Mouse (Mus musculus) kidney, adult 2 months (tissue): Measurements from ENCODE around the gene Tet3. TPM values are rescaled to one million over a fixed set of nuclear protein-coding genes. Genes with fewer than 3 reads are reported as not detected.

Experiments
- DNase-seq: peaks from one replicate; pipeline ENCODE4 v3.0.0; 2021
- H3K27ac ChIP-seq: fragments of 200-500 bp; 2 replicates; pipeline ENCODE4 v1.5.1; 2012; ENCODE audit warnings: low read depth, low read length, control low read depth, inconsistent platforms; ENCODE audit not compliant: insufficient read depth
- H3K27me3 ChIP-seq: fragments of 200-500 bp; replicated peaks from 2 replicates; pipeline ENCODE4 v1.6.1; 2012; ENCODE audit warnings: mild to moderate bottlenecking, moderate library complexity, low read length, inconsistent platforms; ENCODE audit not compliant: control insufficient read depth, insufficient read depth
- H3K36me3 ChIP-seq: fragments of 200-500 bp; 2 replicates; pipeline ENCODE4 v1.6.1; 2012; ENCODE audit warnings: mild to moderate bottlenecking, moderate library complexity, low read length, inconsistent platforms; ENCODE audit not compliant: control insufficient read depth, insufficient read depth
- H3K4me1 ChIP-seq: fragments of 200-500 bp; 2 replicates; pipeline ENCODE4 v1.6.1; 2011; ENCODE audit warnings: low read length; ENCODE audit not compliant: control insufficient read depth, insufficient read depth
- H3K4me3 ChIP-seq: fragments of 200-500 bp; 2 replicates; pipeline ENCODE4 v1.5.1; 2011; ENCODE audit warnings: mild to moderate bottlenecking, low read depth, low read length, control low read depth; ENCODE audit not compliant: insufficient read depth
- CTCF ChIP-seq: fragments of 200-500 bp; conservative IDR thresholded peaks from 2 replicates; pipeline ENCODE4 v1.5.1; 2011; ENCODE audit warnings: low read depth, mild to moderate bottlenecking, control low read depth, low read length, moderate library complexity, mixed read lengths; ENCODE audit not compliant: insufficient read depth, insufficient read length
- POLR2A ChIP-seq: fragments of 200-500 bp; IDR thresholded peaks from one replicate; pipeline ENCODE4 v1.6.1; 2011; ENCODE audit warnings: low read depth, low read length, control low read depth
- WGBS: fragments of 180-500 bp; shearing (Covaris S2); methylation state at CpG from one replicate; pipeline ENCODE4 v1.1.7; 2018; 5-methylcytosine and 5-hydroxymethylcytosine counted together
- polyA plus RNA-seq: library from polyadenylated mRNA; depleted of rRNA; stranded (reverse); fragments of >200 nt; gene quantifications from 2 replicates; pipeline ENCODE4 v1.2.3, GENCODE M21; 2012; rRNA removed

Gene Tet3
- polyA plus RNA-seq: 7.1 and 8.0 TPM in 2 replicates

DNA sequence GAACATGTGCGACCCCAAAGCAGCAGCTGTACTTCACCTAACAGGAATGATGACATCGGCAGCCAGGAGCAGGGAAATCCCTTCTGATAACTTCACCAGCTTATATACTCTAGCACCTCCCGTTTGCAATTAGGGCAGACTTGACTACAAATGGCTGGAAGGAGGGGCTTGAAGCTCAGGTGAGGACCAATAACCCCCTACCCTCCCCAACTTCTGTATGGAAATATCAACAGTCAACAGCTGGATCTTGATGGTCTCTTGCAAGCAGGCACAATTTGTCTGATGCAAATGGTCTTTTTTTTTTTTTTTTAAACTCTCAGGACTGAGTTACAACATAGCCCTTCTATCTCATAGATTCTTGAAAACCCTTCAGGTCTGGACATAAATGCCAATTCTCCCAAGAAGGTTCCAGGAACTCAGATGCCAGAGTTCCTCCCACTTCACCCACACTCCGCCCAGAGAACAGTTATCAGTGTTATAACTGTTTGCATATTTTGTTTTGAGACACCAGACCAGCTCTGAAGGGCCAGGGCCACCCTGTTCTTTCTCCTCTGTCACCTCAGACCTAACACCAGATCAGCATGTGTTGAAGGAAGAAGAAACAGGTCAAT, at the start of gene Tet3:
TSS of gene Tet3 (minus strand) at position 51 of the 611 bp plus-strand sequence.
- H3K4me3 ChIP-seq: no peak within 1 kb of the TSS
- peak within 1 kb of the TSS; percentile 29; the same call in 1 of the 2 replicates for H3K27ac ChIP-seq
- no peak for DNase-seq
- WGBS: 68% methylated on average over 4 of the region's 4 CpGs
- no peaks in the 10 kb centered on the region for H3K36me3 ChIP-seq
- no peak for TF ChIP-seq POLR2A
- TF ChIP-seq CTCF: no peak
- peaks cover 4% of the 10 kb centered on the region for H3K4me1 ChIP-seq
- no peaks in the 10 kb centered on the region for H3K27me3 ChIP-seq

DNA sequence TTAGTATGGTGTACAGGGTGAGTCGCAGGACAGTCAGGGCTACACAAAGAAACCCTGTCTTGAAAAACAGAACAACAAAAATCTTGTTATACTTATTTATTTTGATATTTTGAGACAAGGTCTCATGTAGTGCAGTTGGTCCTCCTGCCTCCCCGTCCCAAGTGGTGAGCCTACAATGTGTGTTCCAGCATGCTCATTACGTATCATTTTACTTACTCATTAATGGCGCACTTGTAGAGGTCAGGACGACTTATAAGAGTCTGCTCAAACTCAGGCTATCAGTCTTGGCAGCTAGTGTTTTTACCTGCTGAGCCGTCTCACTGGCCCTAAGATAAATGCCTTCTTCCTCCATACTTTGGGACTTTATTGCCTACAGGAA, 48.3 kb upstream of the Tet3 start:
- Histone ChIP-seq H3K27ac (peak overlapping the region; percentile 73), H3K4me1 (peaks cover 14% of the 10 kb centered on the region), H3K4me3 (peak overlapping the region; percentile 27), H3K27me3 (no peaks in the 10 kb centered on the region), H3K36me3 (no peaks in the 10 kb centered on the region)
- 13% methylated on average over 6 of the region's 6 CpGs for WGBS
- no peak for DNase-seq
- no peak for TF ChIP-seq POLR2A
- TF ChIP-seq CTCF: no peak

DNA sequence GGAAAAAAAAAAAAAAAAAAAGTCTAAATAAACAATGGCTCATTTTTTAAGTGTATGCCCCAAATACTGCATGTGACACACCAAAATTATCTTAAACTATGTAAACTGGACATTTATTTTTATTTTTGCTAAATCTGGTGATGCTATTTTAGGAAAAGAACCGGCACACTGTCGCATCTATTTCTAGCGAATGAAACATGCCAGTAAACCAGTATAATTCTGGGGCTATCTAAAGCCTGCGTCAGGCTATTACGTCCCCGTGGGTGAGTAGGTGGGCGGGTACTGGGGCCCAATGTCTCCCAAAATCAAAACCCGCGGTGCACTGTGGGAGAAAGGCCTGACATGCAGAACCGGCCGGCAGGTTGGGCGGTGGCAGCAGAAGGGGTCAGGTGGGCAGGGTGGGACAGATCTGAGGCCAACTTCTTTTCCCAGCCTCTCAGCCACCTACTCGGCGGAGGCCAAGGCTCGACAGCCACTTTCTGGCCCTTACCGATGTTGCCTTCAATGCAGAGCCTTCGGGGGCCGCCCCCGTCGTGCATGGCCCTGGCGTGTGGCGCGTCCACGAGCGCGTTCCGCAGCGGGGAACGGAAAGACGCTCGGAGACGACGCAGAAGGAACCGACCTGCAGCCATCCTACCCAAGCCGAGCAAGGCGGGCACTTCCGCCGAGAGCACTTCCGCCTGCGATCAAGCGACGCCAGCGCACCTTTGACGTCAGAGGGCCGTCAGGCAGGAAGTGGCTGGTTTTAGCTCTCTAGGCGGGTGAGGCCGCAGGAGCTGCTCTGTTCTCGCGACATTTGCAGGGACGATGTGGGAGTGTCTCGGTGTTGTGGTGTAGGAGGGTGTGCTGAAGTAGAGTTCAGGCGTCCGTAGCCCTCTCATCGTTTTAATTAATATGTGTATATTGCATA, 47.6 kb upstream of the Tet3 start, which contains the start of gene Dguok:
TSS of gene Dguok (minus strand) at position 712 of the 910 bp plus-strand sequence.
- TF ChIP-seq POLR2A (peak; percentile 48), CTCF (no peak)
- under 1% methylated on average over 54 of the region's 54 CpGs for WGBS

DNA sequence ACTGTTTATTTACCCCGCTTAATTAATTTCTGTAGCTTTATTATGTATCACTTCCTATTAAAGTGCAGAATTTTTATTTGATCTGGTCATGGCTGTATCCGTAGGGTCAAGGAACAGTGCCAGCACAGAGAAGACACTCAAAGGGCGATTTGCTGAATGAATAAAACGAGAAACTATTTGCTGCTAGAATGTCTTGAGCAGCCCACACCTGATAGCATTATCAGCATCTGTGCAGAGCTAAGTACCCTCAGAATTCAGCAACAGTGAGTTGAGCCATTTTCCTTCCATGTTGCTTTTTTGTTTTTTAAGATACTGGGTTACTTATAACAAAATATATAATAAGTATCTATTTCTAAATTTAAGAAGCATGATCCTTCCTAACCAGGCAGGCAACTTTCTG, 46.7 kb upstream of the Tet3 start:
- no peak for TF ChIP-seq CTCF
- no peak for TF ChIP-seq POLR2A
- H3K27me3 ChIP-seq: no peaks in the 10 kb centered on the region
- no peaks in the 10 kb centered on the region for H3K36me3 ChIP-seq
- no peak for DNase-seq
- no peak overlapping the region for H3K4me3 ChIP-seq
- 84% methylated on average over 4 of the region's 4 CpGs for WGBS
- peaks cover 23% of the 10 kb centered on the region for H3K4me1 ChIP-seq
- H3K27ac ChIP-seq: no peak overlapping the region

More for the DNA sequence above, 47.6 kb upstream of the Tet3 start, which contains the start of gene Dguok:
- H3K36me3 ChIP-seq: no peaks in the 10 kb centered on the region
- DNase-seq: peak; percentile 98
- H3K4me3 ChIP-seq: peak within 1 kb of the TSS; percentile 84
- peak within 1 kb of the TSS; percentile 90 for H3K27ac ChIP-seq
- peaks cover 19% of the 10 kb centered on the region for H3K4me1 ChIP-seq
- H3K27me3 ChIP-seq: no peaks in the 10 kb centered on the region

DNA sequence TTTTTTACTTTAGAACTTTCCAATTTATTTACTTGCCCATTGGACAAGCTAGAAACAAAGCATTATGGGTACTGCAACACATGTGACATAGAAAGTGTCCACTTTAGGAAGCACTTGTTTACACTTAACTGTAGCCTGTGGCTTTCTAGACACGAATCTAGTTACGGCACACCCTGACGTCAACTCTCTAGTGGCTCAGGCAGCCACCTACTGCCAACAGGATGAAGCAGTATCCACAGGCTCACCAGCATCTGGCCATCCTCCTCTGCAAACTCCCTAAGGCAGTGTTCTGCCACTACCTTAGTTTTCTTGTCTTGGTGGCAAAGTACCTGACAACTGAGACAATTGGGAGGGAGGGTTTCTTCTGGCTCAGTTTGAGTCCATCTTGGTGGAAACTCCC, 44.5 kb upstream of the Tet3 start:
- Histone ChIP-seq H3K4me1 (peaks cover 23% of the 10 kb centered on the region), H3K4me3 (no peak overlapping the region), H3K27me3 (no peaks in the 10 kb centered on the region), H3K36me3 (no peaks in the 10 kb centered on the region), H3K27ac (no peak overlapping the region; the same call in 1 of the 2 replicates)
- DNase-seq: no peak
- WGBS: 62% methylated on average over 3 of the region's 3 CpGs
- no peak for TF ChIP-seq POLR2A
- no peak for TF ChIP-seq CTCF

DNA sequence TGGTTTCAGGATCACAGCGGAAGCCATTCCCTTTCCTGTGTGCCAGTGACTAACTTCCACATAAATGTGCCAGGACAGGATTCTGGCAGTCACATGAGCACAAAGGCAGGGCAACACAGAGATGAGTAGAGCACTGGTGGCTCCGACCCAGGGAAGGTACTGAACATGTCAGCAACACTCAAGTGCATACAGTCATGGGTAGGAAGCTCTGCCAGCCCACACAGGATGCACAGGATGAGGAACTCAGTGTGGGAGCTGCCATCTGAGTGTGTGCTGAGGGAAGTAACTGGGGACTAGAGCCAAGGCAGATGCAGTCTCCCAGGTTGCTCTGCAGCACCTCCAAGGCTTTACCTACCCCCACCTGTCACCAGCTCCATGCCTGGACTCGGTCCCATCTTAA, 43.8 kb upstream of the Tet3 start:
- peak overlapping the region; percentile 86 for H3K27ac ChIP-seq
- peaks cover 23% of the 10 kb centered on the region for H3K4me1 ChIP-seq
- TF ChIP-seq CTCF (no peak), POLR2A (no peak)
- no peaks in the 10 kb centered on the region for H3K36me3 ChIP-seq
- no peaks in the 10 kb centered on the region for H3K27me3 ChIP-seq
- peak; percentile 33 for DNase-seq
- H3K4me3 ChIP-seq: no peak overlapping the region
- 73% methylated on average over 3 of the region's 3 CpGs for WGBS
